Mouse (Mus musculus) kidney, embryonic 14.5 days (tissue): ENCODE measurements around the gene Cytip. TPM values are rescaled to one million over a fixed set of nuclear protein-coding genes. Genes with fewer than 3 reads are reported as not detected.

Experiments used
- ATAC-seq: fragments of 200-750 bp; cut with Nextera tagmentation; 2 replicates; pipeline ENCODE4 v1.8.0; 2017; ENCODE audit warnings: moderate number of reproducible peaks, mild to moderate bottlenecking, moderate TSS enrichment, moderate library complexity; ENCODE audit not compliant: low FRiP score, low TSS enrichment
- H3K27ac ChIP-seq: fragments of 300-500 bp; sonication (generic); 2 replicates; pipeline ENCODE4 v1.5.1; 2014; ENCODE audit warnings: low read depth, mild to moderate bottlenecking, low read length, moderate library complexity, mixed read lengths
- H3K27me3 ChIP-seq: fragments of 300-500 bp; sonication (generic); 2 replicates; pipeline ENCODE4 v1.6.1; 2014; ENCODE audit warnings: mild to moderate bottlenecking, low read length; ENCODE audit not compliant: control insufficient read depth, insufficient read depth
- H3K36me3 ChIP-seq: fragments of 300-500 bp; sonication (generic); 2 replicates; pipeline ENCODE4 v1.6.1; 2014; ENCODE audit warnings: low read length, mixed read lengths; ENCODE audit not compliant: control insufficient read depth, insufficient read depth
- H3K4me1 ChIP-seq: fragments of 300-500 bp; sonication (generic); 2 replicates; pipeline ENCODE4 v1.6.1; 2014; ENCODE audit warnings: low read length, mixed read lengths; ENCODE audit not compliant: control insufficient read depth, insufficient read depth
- H3K4me2 ChIP-seq: fragments of 300-500 bp; sonication (generic); replicated peaks from 2 replicates; pipeline ENCODE4 v1.6.1; 2014; ENCODE audit warnings: low read depth, mild to moderate bottlenecking, low read length
- H3K4me3 ChIP-seq: fragments of 300-500 bp; sonication (generic); 2 replicates; pipeline ENCODE4 v1.5.1; 2014; ENCODE audit warnings: mild to moderate bottlenecking, low read length
- H3K9ac ChIP-seq: fragments of 300-500 bp; sonication (generic); 2 replicates; pipeline ENCODE4 v1.6.1; 2014; ENCODE audit warnings: low read depth, mild to moderate bottlenecking, low read length, moderate library complexity
- H3K9me3 ChIP-seq: fragments of 300-500 bp; sonication (generic); 2 replicates; pipeline ENCODE4 v1.6.1; 2016; ENCODE audit warnings: low read length; ENCODE audit not compliant: control insufficient read depth
- WGBS: fragments of 180-500 bp; shearing (Covaris S2); extraction: QIAGEN DNeasy Blood & Tissue Kit; methylation state at CpG from one replicate; pipeline ENCODE4 v1.1.7; 2014; 5-methylcytosine and 5-hydroxymethylcytosine counted together
- polyA plus RNA-seq: library from polyadenylated mRNA; unstranded; fragments of >200 nt; fragmentation: Nextera tagmentation; extraction: Ambion mirVana; gene quantifications from 2 replicates; pipeline ENCODE4 v1.2.1, GENCODE M21; 2014

The Cytip gene
- polyA plus RNA-seq, 1 experiment from 2014 or later = 1.0 TPM

DNA sequence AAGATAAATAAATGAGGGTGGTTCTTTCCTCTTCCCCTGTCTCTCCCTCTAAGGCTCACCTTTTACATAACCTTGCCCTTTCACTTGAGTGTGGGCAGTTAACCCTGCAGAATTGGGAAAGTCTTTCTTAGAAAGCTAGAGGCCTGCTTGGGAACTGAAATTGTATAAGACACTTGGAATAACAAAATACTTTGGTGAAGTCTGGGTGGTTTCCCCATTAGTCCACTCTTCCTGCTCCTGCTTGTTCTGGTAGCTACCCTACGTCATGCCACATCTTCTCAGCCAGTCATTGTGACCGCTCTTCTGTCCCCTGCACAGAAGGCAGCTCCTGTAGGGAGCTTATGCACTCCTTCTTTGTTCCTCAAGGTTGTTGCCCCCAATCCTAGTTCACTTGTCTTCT is 26.2 kb downstream of the Cytip start:
- Histone ChIP-seq H3K9me3 (no peaks in the 10 kb centered on the region), H3K27me3 (no peaks in the 10 kb centered on the region), H3K4me3 (no peak overlapping the region), H3K27ac (no peak overlapping the region), H3K4me2 (no peak overlapping the region), H3K36me3 (no peaks in the 10 kb centered on the region), H3K4me1 (no peaks in the 10 kb centered on the region), H3K9ac (no peak overlapping the region)
- no peak for ATAC-seq
- 84% methylated on average over 2 of the region's 2 CpGs for WGBS

DNA sequence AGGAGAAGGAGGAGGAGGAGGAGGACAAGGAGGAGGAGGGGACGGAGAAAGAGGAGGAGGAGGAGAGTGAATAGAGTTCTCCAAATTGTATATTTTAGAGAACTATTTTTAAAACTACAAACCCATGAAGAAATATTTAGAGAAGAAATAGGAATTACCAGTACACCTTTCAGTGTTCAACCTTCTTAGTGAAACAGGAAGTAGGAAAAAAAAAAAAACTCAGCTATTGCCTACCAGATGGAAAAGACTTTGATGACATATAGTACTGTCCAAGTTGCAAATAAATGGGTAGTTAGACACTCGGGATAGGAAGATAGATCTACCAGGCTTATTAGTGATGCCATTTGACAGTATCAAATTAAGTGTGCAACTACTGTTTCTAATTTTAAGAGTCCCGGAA is 27.7 kb downstream of the Cytip start:
- H3K27me3 ChIP-seq = no peaks in the 10 kb centered on the region
- H3K4me3 ChIP-seq = no peak overlapping the region
- no peak overlapping the region for H3K4me2 ChIP-seq
- WGBS = 91% methylated on average over 3 of the region's 3 CpGs
- H3K9ac ChIP-seq = no peak overlapping the region
- no peaks in the 10 kb centered on the region for H3K9me3 ChIP-seq
- no peaks in the 10 kb centered on the region for H3K4me1 ChIP-seq
- ATAC-seq = no peak
- H3K27ac ChIP-seq = no peak overlapping the region
- no peaks in the 10 kb centered on the region for H3K36me3 ChIP-seq

DNA sequence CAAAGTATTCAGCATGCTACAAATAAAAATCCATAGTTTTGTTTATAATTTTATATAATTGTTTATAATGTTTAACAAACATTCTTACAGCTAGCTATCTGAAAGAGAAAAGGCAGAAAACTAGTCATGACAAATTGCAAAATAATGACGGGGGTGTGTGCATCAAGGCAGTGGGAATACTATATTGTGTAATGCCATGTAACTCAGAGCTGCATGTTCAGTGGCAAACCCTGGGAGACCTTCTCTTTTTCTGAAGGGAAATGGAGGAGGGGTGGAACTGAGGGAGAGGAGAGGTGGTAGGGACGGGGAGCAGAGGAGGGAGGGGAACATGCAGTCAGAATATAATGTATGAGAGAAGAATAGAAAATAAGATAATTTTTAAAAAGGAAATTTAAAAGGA is 28.6 kb downstream of the Cytip start:
- no peak overlapping the region for H3K9ac ChIP-seq
- WGBS = 67% methylated on average over 2 of the region's 2 CpGs
- no peaks in the 10 kb centered on the region for H3K27me3 ChIP-seq
- H3K4me3 ChIP-seq = no peak overlapping the region
- H3K36me3 ChIP-seq = no peaks in the 10 kb centered on the region
- H3K9me3 ChIP-seq = no peaks in the 10 kb centered on the region
- no peaks in the 10 kb centered on the region for H3K4me1 ChIP-seq
- H3K27ac ChIP-seq = no peak overlapping the region
- ATAC-seq = no peak
- no peak overlapping the region for H3K4me2 ChIP-seq

DNA sequence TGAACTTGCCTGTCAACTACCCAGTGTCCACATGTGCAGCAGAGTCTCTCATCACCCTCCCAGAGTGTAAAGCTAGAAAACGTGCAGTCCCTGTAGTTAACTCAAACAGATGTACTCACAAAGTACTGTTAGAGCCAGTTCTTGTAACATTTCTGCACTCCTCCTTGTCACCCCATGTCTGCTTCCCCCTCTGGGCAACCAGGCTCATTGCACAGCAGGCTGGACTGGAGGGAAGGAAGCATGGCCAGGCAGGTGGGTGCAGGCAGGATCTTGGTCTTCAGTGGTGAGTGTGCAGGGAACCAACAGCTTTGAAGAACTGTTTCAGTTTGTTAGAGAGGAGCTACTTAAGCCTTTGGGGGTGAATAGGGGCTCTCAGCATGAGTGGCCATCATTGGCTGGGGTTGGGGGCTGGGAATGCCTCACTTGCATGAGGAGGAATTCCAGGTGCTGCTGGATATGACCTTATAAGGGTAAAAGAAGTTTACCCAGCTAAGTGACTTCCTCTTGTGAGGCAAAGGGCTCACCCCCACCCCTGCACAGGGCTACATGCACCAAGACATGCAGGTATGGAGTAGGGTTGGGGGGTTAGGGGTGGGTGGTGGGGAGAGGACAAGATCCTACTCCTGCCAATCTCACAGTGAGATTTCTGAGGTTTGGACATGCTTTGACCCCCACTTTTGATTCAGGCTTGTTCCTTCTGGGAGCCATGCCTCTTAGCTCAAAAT is 31.7 kb downstream of the Cytip start:
- WGBS = 70% methylated on average over 1 of the region's 1 CpGs
- H3K4me2 ChIP-seq = no peak overlapping the region
- H3K27me3 ChIP-seq = no peaks in the 10 kb centered on the region
- no peak overlapping the region for H3K27ac ChIP-seq
- no peaks in the 10 kb centered on the region for H3K4me1 ChIP-seq
- H3K9ac ChIP-seq = no peak overlapping the region
- ATAC-seq = no peak
- H3K36me3 ChIP-seq = no peaks in the 10 kb centered on the region
- no peak overlapping the region for H3K4me3 ChIP-seq
- no peaks in the 10 kb centered on the region for H3K9me3 ChIP-seq

- H3K9me3 ChIP-seq = no peaks in the 10 kb centered on the region
- H3K9ac ChIP-seq = no peak overlapping the region
- WGBS = 88% methylated on average over 4 of the region's 4 CpGs
- no peak for ATAC-seq
- H3K36me3 ChIP-seq = no peaks in the 10 kb centered on the region
- no peak overlapping the region for H3K27ac ChIP-seq
- H3K4me2 ChIP-seq = no peak overlapping the region
- no peaks in the 10 kb centered on the region for H3K27me3 ChIP-seq
- no peaks in the 10 kb centered on the region for H3K4me1 ChIP-seq
- no peak overlapping the region for H3K4me3 ChIP-seq
These were observed 33.5 kb downstream of the Cytip start for GRCm38 (mm10) chr2:58161813-58162212.

DNA sequence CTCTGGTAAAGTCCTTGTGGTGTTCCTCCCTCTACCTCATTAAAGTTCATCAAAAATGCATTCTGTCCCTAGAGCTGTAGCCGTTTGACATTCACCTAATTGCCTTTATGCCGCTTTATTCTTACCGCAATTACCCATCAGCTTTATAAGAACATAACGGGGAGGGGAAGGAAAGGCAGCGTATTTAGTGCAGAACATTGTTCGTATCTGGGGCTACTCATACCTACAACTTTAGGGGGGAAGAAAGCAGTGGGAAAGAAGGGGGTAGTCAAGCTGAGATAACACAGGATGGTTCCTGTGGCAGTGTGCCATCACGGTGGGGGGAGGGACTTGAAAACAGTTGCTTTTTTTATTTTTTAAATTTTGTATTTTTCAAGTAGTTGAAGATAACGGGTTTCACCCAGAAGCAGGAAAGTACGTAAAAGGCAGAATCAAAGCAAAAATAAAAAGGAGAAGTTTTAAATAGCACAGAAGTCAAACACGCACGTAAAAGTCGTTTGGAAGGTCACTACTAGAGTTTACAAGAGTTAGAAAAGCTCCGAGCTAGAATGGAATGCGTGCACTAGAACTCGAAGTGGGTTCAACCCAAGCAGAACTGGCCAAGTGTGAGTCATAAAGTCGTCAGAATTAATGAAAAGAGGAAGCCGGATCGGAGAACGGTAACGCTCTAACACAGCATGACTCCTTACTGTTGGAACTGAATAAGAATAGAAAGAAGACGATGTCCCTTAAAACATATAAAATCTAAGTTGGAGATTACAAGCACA is 34.6 kb downstream of the Cytip start:
- no peak overlapping the region; the same call in 1 of the 2 replicates for H3K4me2 ChIP-seq
- no peaks in the 10 kb centered on the region for H3K27me3 ChIP-seq
- ATAC-seq = no peak
- H3K4me1 ChIP-seq = no peaks in the 10 kb centered on the region
- H3K4me3 ChIP-seq = no peak overlapping the region
- no peak overlapping the region for H3K9ac ChIP-seq
- H3K36me3 ChIP-seq = no peaks in the 10 kb centered on the region
- no peak overlapping the region for H3K27ac ChIP-seq
- WGBS = 59% methylated on average over 21 of the region's 21 CpGs
- H3K9me3 ChIP-seq = no peaks in the 10 kb centered on the region

GRCm38 (mm10) chr2:58159880-58160279 is 35.5 kb downstream of the Cytip start:
- Histone ChIP-seq H3K4me2 (no peak overlapping the region), H3K4me1 (no peaks in the 10 kb centered on the region), H3K4me3 (no peak overlapping the region), H3K9me3 (no peaks in the 10 kb centered on the region), H3K27me3 (no peaks in the 10 kb centered on the region), H3K27ac (no peak overlapping the region), H3K9ac (no peak overlapping the region), H3K36me3 (no peaks in the 10 kb centered on the region)
- ATAC-seq = no peak
- WGBS = 94% methylated on average over 13 of the region's 13 CpGs

GRCm38 (mm10) chr2:58159121-58159520 is 36.2 kb downstream of the Cytip start:
- Histone ChIP-seq H3K27me3 (no peaks in the 10 kb centered on the region), H3K9me3 (no peaks in the 10 kb centered on the region), H3K27ac (no peak overlapping the region), H3K4me2 (no peak overlapping the region), H3K4me1 (no peaks in the 10 kb centered on the region), H3K4me3 (no peak overlapping the region), H3K9ac (no peak overlapping the region), H3K36me3 (no peaks in the 10 kb centered on the region)
- no peak for ATAC-seq
- 92% methylated on average over 6 of the region's 6 CpGs for WGBS

DNA sequence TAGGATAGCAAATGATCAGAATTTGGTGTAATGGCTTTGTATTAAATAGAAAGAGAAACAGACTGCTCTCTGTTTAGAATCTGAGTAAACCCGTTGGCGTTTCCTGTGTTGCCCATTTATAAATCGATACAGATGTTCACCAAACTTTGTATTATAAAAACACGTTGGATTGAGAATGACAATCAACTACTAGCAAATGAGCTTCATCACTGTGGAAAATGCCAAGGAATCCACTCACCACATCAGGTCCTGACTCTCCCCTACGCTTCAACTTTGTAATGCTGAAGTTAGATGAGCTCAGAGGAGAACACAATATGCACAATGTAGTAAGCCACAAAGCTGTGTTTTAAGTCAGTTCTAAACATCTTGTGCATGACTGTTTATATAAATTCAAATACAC is 36.8 kb downstream of the Cytip start:
- Histone ChIP-seq H3K27me3 (no peaks in the 10 kb centered on the region), H3K4me3 (no peak overlapping the region), H3K27ac (no peak overlapping the region), H3K9me3 (no peaks in the 10 kb centered on the region), H3K9ac (no peak overlapping the region), H3K36me3 (no peaks in the 10 kb centered on the region), H3K4me2 (no peak overlapping the region), H3K4me1 (no peaks in the 10 kb centered on the region)
- ATAC-seq = no peak
- 93% methylated on average over 5 of the region's 5 CpGs for WGBS
